Mouse (Mus musculus): Measurements from ENCODE around the gene Cacnb4. TPM values are rescaled to one million over a fixed set of nuclear protein-coding genes. Genes with fewer than 3 reads are reported as not detected.
A peak's percentile ranks its signal among the peaks of the same experiment; 100 is the strongest.

The Cacnb4 gene
- total RNA-seq, 2 experiments from 2014 or later, result not detected

- ATAC-seq (replicated peaks; ENCODE audit: poor library complexity, severe bottlenecking), result no peak
Observed at GRCm38 (mm10) chr2:52489840-52490239, 186.8 kb downstream of the Cacnb4 start.

- peak; percentile 97 for ATAC-seq (replicated peaks; ENCODE audit: poor library complexity, severe bottlenecking)
Observed at GRCm38 (mm10) chr2:52483496-52483895, 193.1 kb downstream of the Cacnb4 start.

GRCm38 (mm10) chr2:52480476-52480875 is 196.2 kb downstream of the Cacnb4 start:
- ATAC-seq (replicated peaks; ENCODE audit: poor library complexity, severe bottlenecking), result no peak

DNA sequence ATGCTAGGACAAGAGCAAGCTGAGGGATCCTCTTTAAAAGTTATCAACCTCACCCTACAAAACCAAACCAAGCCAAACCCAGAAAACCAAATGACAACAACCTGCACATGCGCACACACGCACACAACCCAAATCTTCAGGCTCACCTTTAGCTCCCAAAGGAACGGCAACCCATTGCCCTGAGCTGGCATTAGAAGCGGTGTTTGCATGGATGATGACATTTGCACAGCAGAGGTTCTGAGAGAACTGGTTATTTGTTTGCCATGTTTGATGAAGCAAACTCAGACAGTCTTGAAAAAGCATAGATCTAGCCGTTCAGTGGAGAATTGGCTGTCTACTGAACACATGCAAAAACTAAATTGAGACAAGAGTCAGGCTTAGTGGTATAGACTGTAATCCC is 198.1 kb downstream of the Cacnb4 start:
- no peak for ATAC-seq (replicated peaks; ENCODE audit: poor library complexity, severe bottlenecking)

DNA sequence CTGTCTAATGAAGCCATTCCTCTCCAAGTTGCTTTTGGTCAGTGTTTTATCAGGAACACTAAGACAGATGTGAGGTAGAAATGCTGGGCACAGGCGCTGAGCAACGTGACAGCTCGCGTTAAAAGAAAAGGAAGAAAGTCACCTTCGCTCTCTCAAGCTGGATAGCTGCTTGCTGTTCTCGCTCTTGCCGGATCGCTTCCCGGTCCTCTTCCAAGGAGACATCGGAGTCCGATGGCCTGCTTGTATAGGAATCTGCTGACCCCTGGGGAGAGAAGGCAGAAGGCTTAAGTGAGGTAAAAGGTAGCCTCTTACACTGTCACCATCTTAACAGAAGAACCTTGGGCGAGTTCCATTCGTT is 199.1 kb downstream of the Cacnb4 start:
- no peak for ATAC-seq (replicated peaks; ENCODE audit: poor library complexity, severe bottlenecking)

- ATAC-seq (replicated peaks; ENCODE audit: poor library complexity, severe bottlenecking), result peak; percentile 91
Observed at GRCm38 (mm10) chr2:52476801-52477549, 199.7 kb downstream of the Cacnb4 start.

GRCm38 (mm10) chr2:52475854-52476253 is 200.8 kb downstream of the Cacnb4 start:
- no peak for ATAC-seq (replicated peaks; ENCODE audit: poor library complexity, severe bottlenecking)

GRCm38 (mm10) chr2:52474570-52474969 is 202.1 kb downstream of the Cacnb4 start:
- no peak for ATAC-seq (replicated peaks; ENCODE audit: poor library complexity, severe bottlenecking)

GRCm38 (mm10) chr2:52471545-52472291 is 204.9 kb downstream of the Cacnb4 start:
- peak; percentile 56; the same call in 1 of the 2 replicates for ATAC-seq (replicated peaks; ENCODE audit: poor library complexity, severe bottlenecking)

- no peak for ATAC-seq (replicated peaks; ENCODE audit: poor library complexity, severe bottlenecking)
Observed at GRCm38 (mm10) chr2:52470044-52470560, 206.5 kb downstream of the Cacnb4 start.

DNA sequence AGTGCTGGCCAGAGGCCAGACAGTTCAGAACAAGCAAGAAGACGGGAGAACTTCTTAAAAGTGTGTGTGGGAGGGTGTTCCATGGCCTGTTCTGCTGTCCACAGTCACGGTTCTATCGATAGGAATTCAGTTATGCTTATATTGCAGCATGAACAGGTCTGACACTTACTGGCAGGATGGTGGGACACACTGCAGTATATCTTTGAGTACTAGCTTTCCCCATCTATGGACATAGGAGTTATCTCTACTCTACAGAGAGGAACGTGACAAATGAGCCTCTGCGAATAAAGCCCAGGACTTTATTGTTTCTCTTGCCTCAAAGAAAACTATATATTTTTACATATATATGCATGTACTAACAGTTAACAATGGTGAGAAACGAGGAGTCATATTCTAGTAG is 209.0 kb downstream of the Cacnb4 start:
- ATAC-seq (replicated peaks; ENCODE audit: poor library complexity, severe bottlenecking), result no peak

GRCm38 (mm10) chr2:52461206-52461967 is 215.2 kb downstream of the Cacnb4 start:
- no peak for ATAC-seq (replicated peaks; ENCODE audit: poor library complexity, severe bottlenecking)

GRCm38 (mm10) chr2:52455606-52456479 is 220.8 kb downstream of the Cacnb4 start:
- no peak for ATAC-seq (replicated peaks; ENCODE audit: poor library complexity, severe bottlenecking)

GRCm38 (mm10) chr2:52449818-52450217 is 226.8 kb downstream of the Cacnb4 start:
- no peak for ATAC-seq (replicated peaks; ENCODE audit: poor library complexity, severe bottlenecking)

DNA sequence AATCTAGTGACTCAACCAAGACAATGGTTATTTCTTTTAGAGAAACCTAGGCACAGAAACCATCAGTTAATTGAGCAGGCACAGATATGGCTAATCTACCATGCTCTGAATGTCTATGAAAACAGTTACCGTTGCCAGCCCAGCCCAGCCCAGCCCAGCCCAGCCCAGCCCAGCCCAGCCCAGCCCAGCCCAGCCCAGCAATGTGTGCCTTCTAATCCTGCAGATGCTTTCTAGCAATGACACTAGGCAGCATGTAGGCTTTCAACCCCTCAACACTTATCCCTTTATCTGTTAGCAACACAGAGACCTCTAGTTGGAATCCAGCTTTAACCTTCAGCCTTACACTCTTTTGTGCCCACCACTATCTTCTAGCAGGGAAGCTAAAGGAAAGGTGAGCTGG is 227.7 kb downstream of the Cacnb4 start:
- ATAC-seq (replicated peaks; ENCODE audit: poor library complexity, severe bottlenecking), result no peak

DNA sequence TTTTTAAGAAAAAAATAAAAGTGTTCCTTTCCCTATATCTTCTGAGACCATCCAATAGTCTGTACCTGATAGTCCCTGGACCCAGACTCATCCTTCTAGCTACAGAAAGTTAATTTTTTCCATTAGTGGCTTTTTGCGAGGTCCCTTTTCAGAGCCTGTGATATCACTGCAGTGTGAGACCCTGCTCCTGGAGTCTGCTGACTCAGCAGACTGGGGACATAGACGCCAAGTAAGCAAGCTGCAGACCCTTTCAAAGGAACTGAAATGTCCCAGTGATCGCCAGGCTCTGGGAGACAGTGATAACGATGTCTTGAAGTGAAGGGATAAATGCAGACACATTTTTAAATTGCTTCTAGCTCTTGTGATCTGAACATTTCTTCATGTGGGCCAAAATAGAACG is 230.0 kb downstream of the Cacnb4 start:
- ATAC-seq (replicated peaks; ENCODE audit: poor library complexity, severe bottlenecking), result no peak

- no peak for ATAC-seq (replicated peaks; ENCODE audit: poor library complexity, severe bottlenecking)
Observed at GRCm38 (mm10) chr2:52442125-52442524, 234.5 kb downstream of the Cacnb4 start.

DNA sequence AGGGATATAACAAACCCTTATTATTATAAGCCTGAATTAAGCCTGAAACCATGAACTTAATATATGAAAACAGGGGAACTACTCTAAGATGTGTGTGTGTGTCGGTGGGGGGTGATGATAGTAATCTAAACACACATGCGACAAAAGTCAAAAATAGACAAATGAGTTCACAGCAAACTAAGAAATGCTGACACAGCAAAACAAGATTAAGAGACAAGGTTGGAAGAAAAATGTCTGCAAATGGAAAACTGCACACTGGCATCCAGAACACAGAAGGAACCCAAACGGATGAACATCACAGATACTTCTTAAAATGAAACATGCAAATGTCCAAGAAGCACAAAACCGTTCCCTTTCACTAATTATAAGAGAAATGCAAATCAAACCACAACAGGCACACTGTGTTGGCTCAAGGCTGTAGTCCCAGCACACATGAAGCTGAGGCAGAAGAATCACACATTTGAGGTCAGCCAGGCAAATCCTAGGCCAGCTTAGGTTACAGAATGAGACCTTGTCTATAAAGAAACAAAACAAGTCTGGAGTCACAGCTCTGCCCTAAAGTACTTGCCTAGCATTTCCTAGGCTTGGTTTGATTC is 236.1 kb downstream of the Cacnb4 start:
- no peak for ATAC-seq (replicated peaks; ENCODE audit: poor library complexity, severe bottlenecking)

DNA sequence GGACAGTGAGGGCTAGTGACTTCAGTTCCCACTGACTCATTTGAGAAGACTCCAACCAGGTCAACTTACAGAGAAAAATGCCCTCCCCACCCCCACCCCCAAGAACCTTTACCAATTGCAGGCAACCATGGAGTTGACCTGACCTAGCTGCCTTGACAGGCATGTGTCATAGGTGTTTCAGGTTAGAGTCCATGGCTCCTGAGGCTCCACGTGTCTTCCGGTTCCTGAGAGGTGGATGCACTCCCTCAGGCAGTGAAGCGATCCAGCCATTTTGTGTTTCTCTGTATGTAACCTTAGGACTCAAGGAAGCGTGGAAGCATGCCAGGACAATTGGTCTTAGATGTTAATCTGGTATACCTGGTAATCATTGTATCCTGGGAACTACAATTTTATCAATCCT is 238.2 kb downstream of the Cacnb4 start:
- no peak for ATAC-seq (replicated peaks; ENCODE audit: poor library complexity, severe bottlenecking)

- no peak for ATAC-seq (replicated peaks; ENCODE audit: poor library complexity, severe bottlenecking)
Observed at GRCm38 (mm10) chr2:52438013-52438412, 238.6 kb downstream of the Cacnb4 start.
